Mouse (Mus musculus) 3T3-L1 (cell line): ENCODE results near the gene Derl3.
A peak's percentile ranks its signal among the peaks of the same experiment; 100 is the strongest.

ENCODE experiments used
- DNase-seq: peaks from one replicate; pipeline ENCODE4 v3.0.0-alpha.2; 2015; ENCODE audit warnings: low read depth, low spot score

The Derl3 gene

DNA sequence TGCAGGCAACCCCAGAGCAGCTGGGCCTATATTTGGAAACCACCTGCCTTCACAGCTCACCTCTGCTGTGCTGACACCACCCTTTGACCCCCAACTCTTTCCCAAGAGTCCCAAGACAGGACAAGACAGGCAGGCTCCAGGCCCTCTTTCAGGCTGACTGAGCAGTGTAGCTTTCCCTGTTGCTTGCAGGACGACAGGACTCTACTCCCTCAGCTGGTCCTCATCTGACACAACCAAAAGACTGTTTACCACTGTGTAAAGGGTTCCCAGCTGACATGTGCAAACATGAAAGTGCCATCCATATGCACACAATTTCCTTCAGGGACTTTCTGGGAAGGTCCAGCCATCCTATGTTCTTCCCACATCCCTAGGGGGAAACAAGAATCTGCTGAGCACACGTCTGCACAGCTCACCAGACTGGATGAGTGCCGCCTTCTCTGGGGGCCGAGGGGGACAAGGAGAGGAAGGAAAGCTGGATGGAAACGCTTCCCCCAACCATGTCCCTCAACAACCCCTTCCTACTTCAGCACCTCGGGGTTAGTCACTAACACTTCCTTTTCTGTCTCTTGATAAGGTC lies 19.9 kb downstream of the Derl3 start:
- no peak for DNase-seq

DNA sequence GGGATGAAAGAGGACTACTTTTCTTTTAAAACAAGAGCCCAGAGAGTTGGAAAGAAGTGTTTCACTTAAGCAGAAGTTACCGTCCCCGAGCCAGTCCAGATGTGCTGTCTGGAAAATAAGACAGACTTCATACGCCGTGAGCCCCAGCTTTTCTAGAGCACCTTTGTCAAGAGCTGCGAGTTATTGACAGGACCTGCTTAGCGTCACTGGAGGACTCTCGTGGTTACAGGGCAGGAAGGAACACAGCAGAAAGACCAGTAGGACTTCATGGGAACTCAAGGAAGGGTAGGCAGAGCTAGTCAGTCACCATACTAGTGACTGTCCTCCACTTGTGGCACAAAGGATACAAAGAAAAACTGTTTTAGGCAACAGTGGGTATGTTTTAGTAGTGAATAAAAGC lies 22.3 kb downstream of the Derl3 start:
- no peak for DNase-seq

DNA sequence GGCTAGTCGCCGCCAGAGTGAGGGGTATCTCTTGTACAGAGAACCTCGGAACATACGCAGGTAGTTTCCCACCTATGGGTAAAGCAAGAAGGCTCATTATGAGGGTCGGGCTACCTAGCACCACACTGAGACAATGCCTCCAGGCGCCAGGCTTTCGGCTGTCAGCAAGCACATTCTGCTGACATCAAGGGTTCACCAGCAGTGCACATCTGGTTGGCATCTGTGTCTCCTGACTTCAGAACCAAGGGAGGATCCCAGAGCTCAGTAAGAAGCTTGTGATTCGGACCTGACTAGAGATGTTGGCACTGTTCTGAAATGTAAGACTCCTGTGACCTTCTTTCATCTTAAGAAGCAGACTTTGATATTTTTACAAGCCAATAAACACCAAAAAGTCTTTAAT lies 23.6 kb downstream of the Derl3 start:
- DNase-seq, result peak; percentile 79

DNA sequence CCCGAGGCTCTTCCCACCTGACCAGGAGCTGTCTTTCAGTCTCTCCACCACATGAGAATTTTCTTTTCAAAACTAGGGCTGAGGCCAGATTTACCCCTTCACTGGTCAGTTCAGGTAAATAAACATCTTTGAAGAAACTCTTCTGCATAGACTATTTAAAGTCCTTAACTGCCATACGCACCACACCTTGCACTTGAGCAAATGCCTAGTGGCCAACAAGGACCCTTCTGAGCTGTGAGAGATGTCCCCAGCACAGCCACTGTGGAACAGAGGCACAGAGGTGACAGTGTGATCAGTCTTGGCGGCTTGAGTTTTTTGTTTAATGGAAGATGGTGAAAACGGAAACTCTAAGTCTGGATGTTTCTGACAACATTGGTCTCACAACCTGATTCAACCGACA lies 25.8 kb downstream of the Derl3 start:
- no peak for DNase-seq

DNA sequence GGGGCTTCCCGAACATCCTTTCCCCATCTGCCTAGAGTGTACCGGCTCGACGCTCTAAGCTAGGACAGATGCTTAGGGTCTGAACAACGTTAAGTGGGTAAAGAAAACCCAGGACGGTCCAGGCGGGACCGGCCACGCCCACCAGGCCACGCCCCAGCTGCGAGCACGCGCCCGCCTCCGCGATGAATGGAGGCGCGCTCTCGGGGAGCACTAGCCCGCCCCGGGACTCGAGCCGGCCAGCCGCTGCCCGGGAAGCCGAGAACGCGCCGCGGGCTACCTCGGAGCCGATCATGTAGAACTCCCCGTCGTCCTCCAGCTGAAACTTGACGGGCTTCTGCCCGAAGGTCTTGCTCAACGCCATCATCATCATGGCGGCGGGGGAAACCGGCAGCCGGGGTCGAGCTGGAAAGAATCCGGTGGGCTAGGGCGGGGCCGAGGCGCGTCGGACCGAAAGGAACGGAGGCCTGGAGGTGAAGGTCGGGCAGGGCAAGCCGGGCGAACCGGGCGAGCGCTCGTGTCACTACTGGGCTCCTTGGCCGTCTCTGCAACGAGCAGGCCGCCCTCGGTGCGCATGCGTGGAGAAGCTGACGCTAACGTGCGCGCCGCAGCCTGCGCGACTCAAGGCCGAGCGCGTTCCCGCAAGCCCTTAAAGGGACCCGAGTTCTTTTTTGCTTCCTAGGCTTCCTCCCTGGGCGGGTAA lies 28.0 kb downstream of the Derl3 start, which contains the start of gene Smarcb1:
Smarcb1 (minus strand) TSS at position 592 of the 700 bp plus-strand sequence.
- DNase-seq, result peak; percentile 94

DNA sequence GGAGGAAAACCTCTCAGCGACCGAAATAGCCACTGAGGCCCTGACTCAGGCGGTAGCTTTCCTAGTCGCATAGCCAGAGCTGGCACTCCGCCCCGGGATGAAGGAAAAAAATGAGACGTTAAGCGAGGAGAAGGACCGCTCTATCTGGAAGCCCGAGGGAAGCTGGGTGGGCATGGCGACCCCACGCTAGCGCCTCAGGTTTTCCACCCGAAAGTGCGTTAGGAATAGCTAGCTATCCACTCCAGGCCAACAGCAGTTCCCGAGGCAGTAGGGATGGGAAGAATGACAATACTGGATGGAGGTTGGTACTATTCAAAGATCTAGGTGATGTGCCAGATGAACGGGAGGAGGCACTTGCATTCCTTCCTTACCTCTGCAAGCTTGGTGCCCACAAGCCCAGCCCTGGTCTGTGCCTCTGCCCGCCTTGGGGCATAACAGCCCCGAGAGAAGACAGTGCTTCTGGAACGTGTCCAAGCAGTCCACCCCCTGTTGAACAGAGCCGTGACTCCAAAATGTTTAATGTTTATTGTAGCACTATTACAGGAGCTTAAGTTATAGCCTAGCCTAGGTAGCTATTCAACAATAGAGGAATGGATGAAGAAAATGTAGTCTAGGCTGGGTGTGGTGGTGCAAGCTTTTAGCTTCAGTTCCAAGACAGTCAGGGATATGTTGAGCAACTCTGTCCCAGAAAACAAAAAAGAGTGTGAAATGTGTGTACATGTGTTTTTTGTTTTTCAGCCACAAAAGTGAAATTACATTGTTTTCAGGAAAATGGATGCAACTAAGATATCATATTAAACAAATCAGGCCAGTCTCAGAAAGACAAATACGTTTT lies 28.7 kb downstream of the Derl3 start:
- peak; percentile 45 for DNase-seq

DNA sequence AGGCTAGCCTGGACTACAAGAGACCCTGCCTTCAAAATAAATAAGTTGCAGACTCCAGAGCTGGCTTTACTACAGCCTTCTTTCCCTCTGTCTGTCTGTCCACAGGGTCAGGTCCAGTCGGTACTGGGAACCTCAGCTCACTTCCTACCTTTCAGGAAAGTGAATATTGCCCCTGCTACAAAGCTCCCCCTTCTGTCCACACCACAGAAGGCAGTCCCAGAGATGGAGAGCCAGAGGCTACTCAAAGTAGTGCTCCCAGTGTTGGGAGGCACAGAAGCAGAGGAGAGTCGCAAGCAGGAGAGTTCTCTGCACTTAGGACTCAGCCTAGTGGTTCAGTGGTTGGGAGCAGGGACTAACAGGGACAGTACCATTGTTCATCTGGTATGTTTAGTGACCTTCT lies 31.1 kb downstream of the Derl3 start:
- peak; percentile 47 for DNase-seq

DNA sequence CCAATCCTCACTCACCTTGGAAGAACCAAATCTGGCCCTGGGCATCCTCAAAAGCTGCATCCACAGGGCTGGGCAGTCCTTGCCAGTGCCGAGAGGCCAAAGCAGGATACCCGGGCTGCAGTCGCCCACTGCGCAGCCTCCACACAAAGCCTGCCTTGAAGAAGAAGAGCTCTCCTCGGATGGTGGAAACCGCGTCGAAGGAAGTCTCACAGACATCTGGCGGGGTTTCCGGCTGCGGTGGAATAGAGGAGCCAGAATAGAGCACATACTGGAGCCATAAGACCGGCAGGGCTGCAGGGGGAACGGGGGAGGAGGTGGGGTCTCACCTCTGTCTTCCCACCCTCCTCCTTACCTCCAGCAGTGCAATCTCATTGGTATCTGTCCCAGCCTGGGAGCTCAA lies 33.2 kb downstream of the Derl3 start:
- no peak for DNase-seq

DNA sequence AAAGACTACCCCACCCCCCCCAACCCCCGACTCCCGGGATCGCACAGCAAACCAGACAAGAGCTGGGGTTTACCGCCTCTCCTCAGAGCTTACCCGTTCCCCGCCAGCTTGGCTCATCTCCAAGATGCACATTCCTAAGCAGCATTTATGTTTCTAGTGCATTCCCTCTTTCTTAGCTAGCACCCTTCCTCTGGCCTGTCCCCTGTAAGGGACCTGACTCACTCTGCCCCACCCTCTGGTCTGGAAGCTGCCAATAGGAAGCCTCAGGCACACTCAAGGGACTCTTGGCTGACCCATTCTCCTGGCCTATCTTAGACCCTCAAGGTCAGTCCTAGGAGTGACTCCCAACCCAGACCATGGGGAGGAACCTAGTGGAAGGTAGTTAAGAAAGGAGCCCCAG lies 37.1 kb downstream of the Derl3 start:
- peak; percentile 84 for DNase-seq

DNA sequence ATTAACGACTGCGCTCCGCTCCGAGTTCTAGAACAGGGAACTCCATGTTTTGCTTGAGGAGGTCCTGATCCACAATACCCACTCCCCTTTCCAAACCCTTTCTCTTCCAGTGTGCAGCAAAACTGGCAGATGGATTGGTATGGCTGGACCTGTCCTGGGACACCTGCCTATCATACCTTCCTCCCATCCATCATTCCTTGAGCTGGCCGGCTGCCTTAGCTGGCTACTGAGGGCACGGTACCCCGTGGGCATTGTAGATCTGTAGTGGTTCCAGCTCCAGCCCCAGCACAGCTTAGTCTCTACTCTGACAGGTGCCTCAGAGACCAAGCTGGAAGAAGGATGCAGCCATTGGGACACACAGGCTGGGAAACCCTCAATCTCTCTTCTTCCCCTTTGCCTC lies 38.1 kb downstream of the Derl3 start:
- DNase-seq, result no peak

DNA sequence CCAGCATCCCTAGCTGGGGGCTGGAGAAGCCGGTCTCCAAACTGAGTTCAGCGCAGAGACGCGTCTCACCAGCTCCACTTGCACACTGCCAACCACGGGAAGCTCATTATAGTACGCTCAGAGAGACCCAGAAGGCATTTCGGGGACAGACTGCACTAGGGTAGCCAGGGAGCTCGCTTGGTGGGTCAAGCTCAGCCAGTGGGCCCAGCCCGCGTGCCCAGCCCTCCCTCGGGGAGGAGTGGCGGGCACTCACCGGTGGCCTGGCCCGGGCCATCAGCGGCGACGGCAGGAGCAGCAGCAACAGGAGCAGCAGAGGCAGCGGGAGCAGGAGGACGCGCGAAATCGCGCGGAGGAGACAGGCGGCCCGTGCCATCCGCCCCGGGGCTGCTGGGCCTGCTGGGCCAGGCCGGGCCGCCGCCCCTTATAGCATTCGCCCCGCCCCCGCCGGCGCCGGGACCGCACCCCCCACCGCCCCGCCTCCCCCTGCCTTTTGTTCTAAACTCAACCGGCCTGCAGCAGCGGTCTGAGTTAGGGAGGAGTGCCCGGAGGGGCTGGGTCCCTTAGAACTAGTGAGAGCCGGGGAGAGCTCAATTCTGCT lies 39.0 kb downstream of the Derl3 start:
- peak; percentile 58 for DNase-seq

DNA sequence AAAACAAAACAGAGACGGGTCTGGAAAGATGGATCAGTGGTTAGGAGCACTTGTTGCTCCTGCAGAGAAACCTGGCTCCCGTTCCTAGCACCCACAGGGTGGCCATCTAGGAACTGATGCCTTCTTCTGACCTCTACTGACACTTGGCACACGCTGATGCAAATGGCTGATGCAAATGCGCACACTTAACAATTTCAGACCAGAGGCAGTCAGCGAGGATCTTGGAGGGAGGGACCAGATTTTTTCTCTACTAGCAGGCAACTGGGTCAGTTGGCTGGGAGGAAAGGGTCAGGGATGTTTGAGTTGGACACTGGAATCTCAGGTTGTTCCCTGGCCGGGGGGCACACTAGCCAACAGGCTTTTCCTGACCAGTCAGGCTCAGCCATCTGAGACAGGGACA lies 39.7 kb downstream of the Derl3 start, which contains the start of gene Chchd10:
Chchd10 (plus strand) TSS at position 240 of the 400 bp plus-strand sequence.
- DNase-seq, result no peak

DNA sequence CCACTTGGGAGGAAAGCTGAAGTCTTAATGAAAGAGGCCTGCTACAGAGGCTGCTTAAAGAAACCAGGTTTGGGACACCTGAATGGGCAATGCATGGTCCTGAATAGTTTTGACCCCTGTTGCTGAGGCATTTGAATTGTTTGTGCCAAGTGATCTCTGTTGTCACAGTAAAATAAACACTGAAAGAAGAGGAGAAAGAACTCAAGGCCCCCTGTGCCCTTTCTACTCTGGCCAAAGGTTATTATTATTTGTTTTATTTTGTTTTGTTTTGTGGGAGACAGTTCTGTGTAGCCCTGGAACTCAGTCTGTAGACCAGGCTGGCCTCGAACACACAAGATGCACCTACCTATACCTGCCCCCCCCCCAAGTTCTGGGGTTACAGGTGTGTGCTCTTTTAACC lies 41.8 kb downstream of the Derl3 start:
- no peak for DNase-seq

DNA sequence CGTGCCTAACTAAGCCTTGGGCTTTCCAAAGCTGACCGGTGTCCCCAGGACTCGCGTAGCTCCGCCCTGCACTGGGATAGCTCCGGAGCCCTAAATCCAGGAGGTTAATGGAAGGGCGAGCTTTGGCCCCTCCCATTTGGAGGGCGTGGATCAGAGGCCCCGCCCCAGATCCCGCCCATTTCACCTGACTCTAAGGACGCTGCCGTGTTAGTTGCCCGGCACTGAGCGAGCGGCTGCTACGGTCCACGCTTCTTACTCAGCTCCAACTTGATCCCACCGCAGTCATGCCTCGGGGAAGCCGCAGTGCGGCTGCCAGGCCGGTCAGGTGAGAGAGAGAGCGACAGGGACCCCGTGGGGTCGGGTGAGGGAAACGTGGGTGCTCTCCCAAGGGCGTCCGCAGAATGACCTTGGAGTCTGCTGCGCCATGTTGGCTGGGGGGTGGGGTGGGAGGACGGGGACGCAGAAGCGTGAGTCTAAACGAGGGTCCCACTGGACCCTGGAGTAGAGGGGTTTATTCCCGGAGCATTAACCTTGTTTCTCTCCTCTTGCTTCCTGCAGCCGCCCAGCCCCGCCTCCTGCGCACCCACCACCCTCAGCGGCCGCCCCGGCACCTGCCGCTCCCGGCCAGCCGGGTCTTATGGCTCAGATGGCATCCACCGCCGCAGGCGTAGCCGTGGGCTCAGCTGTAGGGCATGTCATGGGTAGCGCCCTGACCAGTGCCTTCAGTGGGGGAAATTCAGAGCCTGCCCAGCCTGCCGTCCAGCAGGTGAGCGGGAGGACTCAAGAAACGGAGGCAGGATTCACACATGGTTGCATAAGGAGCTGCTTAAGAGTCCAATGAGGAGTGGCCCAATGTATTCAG lies 42.7 kb downstream of the Derl3 start, which contains the start of gene Mmp11:
Mmp11 (minus strand) TSS at position 817 of the 862 bp plus-strand sequence.
- DNase-seq, result no peak

DNA sequence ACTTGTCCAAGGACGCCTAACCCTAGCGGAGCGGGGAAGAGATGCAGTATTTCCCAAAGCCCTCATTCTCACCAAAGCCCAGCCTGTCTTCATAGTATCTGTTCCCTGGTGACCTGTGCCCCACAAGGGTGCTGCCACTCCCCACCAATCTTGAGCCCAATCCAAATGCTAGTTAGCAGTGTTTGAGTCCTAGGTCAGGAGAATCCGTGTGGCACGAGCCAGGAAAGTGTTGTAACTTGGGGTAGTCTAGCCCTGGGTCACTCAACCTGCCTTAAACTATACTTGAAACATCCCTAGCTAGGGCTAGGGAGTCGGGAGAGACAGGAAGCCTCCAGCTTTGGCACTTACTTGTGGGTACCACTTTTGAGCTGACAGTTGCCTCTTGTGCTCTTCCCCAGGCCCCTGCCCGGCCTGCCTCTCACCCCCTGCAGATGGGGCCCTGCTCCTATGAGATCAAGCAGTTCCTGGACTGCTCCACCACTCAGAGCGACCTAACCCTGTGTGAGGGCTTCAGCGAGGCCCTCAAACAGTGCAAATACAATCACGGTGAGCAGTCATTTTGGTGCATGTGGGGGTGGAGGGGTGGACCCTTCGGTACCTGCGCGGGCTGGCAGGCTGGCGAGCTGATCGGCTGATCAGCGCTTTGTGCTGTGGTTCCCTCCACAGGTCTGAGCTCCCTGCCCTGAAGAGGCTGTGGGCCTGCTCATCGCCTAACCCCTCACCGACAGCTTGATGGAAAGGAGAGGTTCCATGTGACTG lies 43.9 kb downstream of the Derl3 start:
- no peak for DNase-seq

DNA sequence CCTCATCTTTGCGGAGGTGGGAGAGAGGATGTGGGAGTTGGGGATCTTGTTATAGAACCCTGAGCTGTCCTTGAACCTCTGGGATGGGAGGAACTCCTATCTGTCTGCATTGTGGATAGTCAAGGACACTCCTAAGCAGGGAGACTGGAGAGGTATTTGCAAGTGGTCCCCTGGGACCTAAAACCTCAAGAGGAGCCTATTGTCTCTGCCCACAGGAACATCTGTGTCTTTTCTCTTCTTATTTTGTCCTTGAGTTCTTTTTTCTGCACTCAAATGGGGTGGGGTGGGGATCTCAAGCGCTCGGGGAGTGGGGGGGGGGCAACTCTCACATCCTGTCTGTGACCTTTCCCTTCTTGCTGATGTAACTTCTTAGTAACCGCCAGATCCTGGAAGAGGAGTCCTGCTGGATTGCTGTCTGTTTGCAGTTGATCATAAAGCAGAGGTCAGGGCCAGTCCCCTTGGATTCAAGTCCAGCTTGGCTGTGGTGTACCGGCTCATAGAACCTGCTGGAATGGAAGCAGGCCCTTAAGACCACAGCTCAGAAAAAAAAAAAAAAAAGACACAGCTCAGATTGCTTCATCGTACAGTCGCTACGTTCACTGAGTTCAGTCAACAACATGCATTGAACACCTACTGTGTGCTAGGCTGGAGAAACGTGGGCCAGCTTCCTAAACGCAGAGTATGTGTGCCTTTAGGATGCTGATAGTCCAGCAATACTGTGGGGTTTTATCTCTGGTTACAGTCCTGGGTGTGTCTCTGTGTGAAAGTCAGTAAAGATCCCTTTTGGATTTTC lies 44.8 kb downstream of the Derl3 start:
- DNase-seq, result peak; percentile 61

DNA sequence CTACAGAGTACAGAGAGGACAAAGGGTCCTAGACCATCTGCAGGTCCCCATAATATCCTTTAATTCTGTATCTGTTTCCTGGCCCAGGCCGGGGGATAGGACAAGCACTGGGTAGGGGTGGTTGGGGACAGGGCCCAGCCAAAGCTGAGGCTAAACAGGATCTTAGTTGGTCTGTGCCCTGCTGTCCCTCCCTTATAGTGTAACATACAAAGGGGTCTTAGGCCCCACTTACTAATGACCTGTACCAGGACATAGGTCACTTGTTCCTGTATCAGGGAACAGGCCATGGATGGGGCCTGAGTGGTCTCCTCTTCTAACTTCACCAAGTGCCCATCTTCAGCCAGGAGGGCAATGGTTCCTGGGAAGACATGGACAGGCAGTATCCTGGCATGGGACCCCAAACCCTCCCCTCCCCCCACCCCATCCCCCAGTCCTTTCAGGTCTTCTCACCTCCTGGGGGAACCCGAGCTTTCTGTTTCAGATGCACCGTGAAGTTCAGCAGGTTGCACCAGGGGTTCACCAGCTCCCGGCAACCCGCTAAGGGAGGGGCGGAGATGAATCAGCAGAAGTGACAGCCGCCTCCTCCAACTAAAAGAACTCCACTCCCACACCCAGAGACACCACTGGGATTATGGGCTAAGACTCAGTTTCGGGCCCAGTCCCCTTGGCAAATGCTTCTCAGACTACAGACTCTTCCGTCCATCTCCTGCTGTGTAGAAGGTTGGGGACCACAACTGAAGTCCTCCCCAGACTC lies 46.4 kb downstream of the Derl3 start:
- DNase-seq, result no peak

DNA sequence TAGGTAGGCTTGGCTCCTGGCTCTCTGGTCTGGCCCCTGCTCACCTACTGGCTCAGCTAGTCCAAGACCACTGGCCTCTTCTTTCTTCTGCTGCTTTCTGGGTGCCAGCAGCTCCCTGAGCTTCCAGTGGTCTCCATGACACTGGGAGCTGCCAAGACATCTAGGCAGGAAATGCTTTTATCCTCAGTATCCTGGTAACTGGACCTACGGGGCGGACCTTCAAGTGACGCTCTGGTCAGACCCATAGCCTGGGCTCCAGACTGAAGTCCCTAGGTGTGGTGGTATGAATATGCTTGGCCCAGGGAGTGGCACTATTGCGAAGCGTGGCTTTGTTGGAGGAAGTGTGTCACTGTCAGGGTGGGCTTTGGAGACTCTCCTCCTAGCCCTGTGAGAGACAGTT lies 47.3 kb downstream of the Derl3 start, which contains the start of gene Gm867:
Gm867 (minus strand) TSS at position 153 of the 400 bp plus-strand sequence.
- no peak for DNase-seq
